Mouse (Mus musculus) CH12.LX (cell line): ENCODE data around the gene Slc43a1. TPM values are rescaled to one million over a fixed set of nuclear protein-coding genes. Genes with fewer than 3 reads are reported as not detected.

Experiments used
- DNase-seq: peaks from one replicate; pipeline ENCODE4 v3.0.0-alpha.2; 2013; ENCODE audit errors: extremely low read depth
- H3K27ac ChIP-seq: 2 replicates; pipeline ENCODE4 v1.5.1; 2012; ENCODE audit warnings: low read depth, mild to moderate bottlenecking, control low read depth, moderate library complexity; ENCODE audit not compliant: insufficient read depth
- H3K27me3 ChIP-seq: replicated peaks from 2 replicates; pipeline ENCODE3; 2012; ENCODE audit warnings: inconsistent platforms
- H3K36me3 ChIP-seq, 2 experiments: replicated peaks in 1 of 2; 2 replicates each; pipeline versions ENCODE3 to v1.6.1; 2012; ENCODE audit warnings: inconsistent platforms in 1 of 2, low read length in 1 of 2, mild to moderate bottlenecking in 1 of 2, mixed read lengths in 1 of 2, moderate library complexity in 1 of 2; ENCODE audit not compliant: control insufficient read depth in 1 of 2, insufficient read depth in 1 of 2
- H3K4me1 ChIP-seq, 2 experiments: 2 replicates each; pipeline ENCODE4 v1.6.1; 2012; ENCODE audit warnings: inconsistent platforms in 1 of 2, moderate library complexity in 1 of 2; ENCODE audit not compliant: insufficient read depth in 2 of 2, control insufficient read depth in 1 of 2
- H3K4me2 ChIP-seq: 2 replicates; pipeline ENCODE4 v1.6.1; 2012; ENCODE audit warnings: low read depth, mild to moderate bottlenecking, control low read depth; ENCODE audit not compliant: poor library complexity, insufficient read depth, severe bottlenecking
- H3K4me3 ChIP-seq, 3 experiments: fragments of 150-350 bp in 1 of 3; sonication (generic) in 1 of 3; replicated peaks in 1 of 3; 2 replicates each; pipeline versions ENCODE3 to v1.5.1; 2011 to 2012; ENCODE audit warnings: low read depth in 2 of 3, low read length in 2 of 3, mild to moderate bottlenecking in 2 of 3, moderate library complexity in 2 of 3, control low read depth in 1 of 3, improper control_type of control experiment in 1 of 3, inconsistent platforms in 1 of 3, mixed read lengths in 1 of 3; ENCODE audit not compliant: poor library complexity in 1 of 3
- H3K79me2 ChIP-seq: replicated peaks from 2 replicates; pipeline ENCODE4 v1.6.1; 2012; ENCODE audit warnings: mild to moderate bottlenecking, moderate library complexity; ENCODE audit not compliant: control insufficient read depth, poor library complexity, insufficient read depth, severe bottlenecking; ENCODE audit errors: extremely low read depth
- H3K9ac ChIP-seq: 2 replicates; pipeline ENCODE4 v1.6.1; 2012; ENCODE audit warnings: low read depth, mild to moderate bottlenecking, control low read depth, moderate library complexity; ENCODE audit not compliant: insufficient read depth
- H3K9me3 ChIP-seq: replicated peaks from 2 replicates; pipeline ENCODE3; 2012; ENCODE audit warnings: low read length, inconsistent platforms, mixed read lengths
- CTCF ChIP-seq, 2 experiments: IDR thresholded peaks in 1 of 2; conservative IDR thresholded peaks in 1 of 2; 2 replicates each; pipeline ENCODE4 v1.5.1; 2011 to 2012; ENCODE audit warnings: low read depth in 2 of 2, low read length in 2 of 2, improper control_type of control experiment in 1 of 2, inconsistent platforms in 1 of 2, mild to moderate bottlenecking in 1 of 2, moderate library complexity in 1 of 2
- EP300 ChIP-seq: IDR thresholded peaks from 2 replicates; pipeline ENCODE4 v1.6.1; 2011; ENCODE audit warnings: low read length, improper control_type of control experiment
- GABPA ChIP-seq: IDR thresholded peaks from 2 replicates; pipeline ENCODE4 v1.6.1; 2012; ENCODE audit warnings: low read depth, low read length, improper control_type of control experiment, inconsistent platforms; ENCODE audit not compliant: insufficient replicate concordance
- JUND ChIP-seq: conservative IDR thresholded peaks from 2 replicates; pipeline ENCODE4 v1.6.1; 2011; ENCODE audit warnings: low read depth, low read length, improper control_type of control experiment
- PAX5 ChIP-seq: IDR thresholded peaks from 2 replicates; pipeline ENCODE4 v1.6.1; 2012; ENCODE audit warnings: low read length, inconsistent platforms, mixed read lengths
- SIN3A ChIP-seq: IDR thresholded peaks from 2 replicates; pipeline ENCODE4 v1.6.1; 2012; ENCODE audit warnings: low read length, improper control_type of control experiment, inconsistent platforms
- SMC3 ChIP-seq: IDR thresholded peaks from 2 replicates; pipeline ENCODE4 v1.6.1; 2011; ENCODE audit warnings: low read depth, low read length, improper control_type of control experiment
- USF2 ChIP-seq: conservative IDR thresholded peaks from 2 replicates; pipeline ENCODE4 v1.6.1; 2011; ENCODE audit warnings: low read depth, low read length, improper control_type of control experiment
- ZNF384 ChIP-seq: IDR thresholded peaks from 2 replicates; pipeline ENCODE4 v1.6.1; 2012; ENCODE audit warnings: low read depth, low read length, improper control_type of control experiment, inconsistent platforms
- dilution Hi-C: fragments of 300-500 bp; cut with MboI; formaldehyde crosslinking; loops from 2 replicates; pipeline ENCODE4 v1.14.3; 2020; ENCODE audit warnings: low sequenced_read_pairs; ENCODE audit not compliant: extremely low pct_unique_long_range_greater_than_20kb, extremely low pct_ligation_motif_present
- in situ Hi-C: fragments of 300-500 bp; cut with MboI; formaldehyde crosslinking; loops from 3 replicates; pipeline ENCODE4 v1.14.3; 2019; ENCODE audit warnings: low sequenced_read_pairs, low pct_ligation_motif_present, low pct_unique_long_range_greater_than_20kb, mixed read lengths
- polyA plus RNA-seq: library from polyadenylated mRNA; unstranded; fragments of >175 nt; gene quantifications from 2 replicates; pipeline ENCODE4 v1.2.1, GENCODE M21; 2012; ENCODE audit warnings: low read depth; ENCODE audit not compliant: insufficient read length
- total RNA-seq, 2 experiments: library from RNA; depleted of rRNA; stranded (reverse); fragments of 300-350 nt in 1 of 2; fragments of >200 nt in 1 of 2; gene quantifications; 2 replicates each; pipeline ENCODE4 v1.2.3; 2012 to 2014

Slc43a1 gene
- total and polyA plus RNA-seq, 3 experiments, result 0.19 to 5.0 (median 0.30) TPM

DNA sequence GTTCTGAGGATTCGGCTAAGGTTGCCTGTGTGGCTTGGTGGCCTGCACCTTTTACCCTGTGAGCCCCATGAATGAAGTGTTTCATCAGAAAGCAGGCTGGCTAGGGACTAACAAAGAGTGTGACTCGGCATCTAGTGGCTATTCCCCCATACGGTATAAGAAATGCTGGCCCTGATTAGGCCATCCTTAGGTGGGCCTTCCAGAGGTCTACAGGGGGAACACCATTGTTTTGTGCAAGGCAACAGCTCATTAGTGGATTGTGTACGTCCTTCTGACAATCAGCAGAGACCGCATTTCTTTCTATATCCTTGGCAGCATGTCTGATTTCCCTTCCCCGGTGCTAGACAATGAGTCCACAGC lies 28.1 kb upstream of the Slc43a1 start:
- dilution Hi-C loops, result no loop called here
- no peak for DNase-seq
- no peak overlapping the region for H3K4me2 ChIP-seq
- H3K4me3 ChIP-seq, result no peak overlapping the region
- H3K27me3 ChIP-seq, result no peaks in the 10 kb centered on the region
- no peak overlapping the region for H3K9ac ChIP-seq
- in situ Hi-C loops, result no loop called here
- no peak overlapping the region for H3K27ac ChIP-seq
- peaks cover 0 to 2% of the 10 kb centered on the region in 2 experiments for H3K36me3 ChIP-seq
- no peaks in the 10 kb centered on the region for H3K4me1 ChIP-seq
- TF ChIP-seq PAX5 (no peak), USF2 (no peak), GABPA (no peak), ZNF384 (no peak)
- TF ChIP-seq, all 38 proteins: peak for 0
- no peaks in the 10 kb centered on the region for H3K79me2 ChIP-seq
- H3K9me3 ChIP-seq, result no peaks in the 10 kb centered on the region

DNA sequence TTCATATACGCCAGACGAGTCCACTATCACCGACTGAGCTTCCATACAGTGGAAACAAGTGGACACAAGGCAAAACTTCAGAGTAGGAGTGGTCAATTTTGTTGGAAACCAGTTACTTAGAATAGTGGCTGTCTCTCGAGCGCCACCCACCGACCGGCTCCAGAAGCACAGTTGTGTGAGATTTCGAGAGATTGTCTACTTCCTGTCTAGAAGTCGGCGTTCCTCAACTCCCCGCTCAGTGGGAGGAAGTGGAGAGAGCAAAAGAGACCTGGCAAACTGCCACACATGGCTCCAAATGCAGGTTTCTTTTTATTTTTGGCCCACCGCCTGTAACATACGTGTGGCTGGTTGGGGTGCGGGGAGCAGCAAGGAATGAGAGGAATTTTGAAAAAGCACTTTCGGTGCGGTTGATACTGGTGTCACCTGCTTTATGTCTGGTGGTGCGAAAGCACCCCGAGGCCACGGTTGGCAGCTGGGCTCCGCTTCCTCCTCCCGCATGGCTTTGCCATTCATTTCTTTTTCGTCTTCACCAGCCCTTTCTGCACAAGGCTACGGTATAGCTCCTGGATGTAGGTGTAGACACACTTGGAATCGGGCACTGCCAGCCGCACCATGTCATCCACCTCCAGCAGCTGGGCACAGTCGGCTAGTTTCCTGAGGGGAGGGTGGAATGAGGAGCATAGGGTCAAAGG lies 27.6 kb upstream of the Slc43a1 start:
- TF ChIP-seq SMC3 (0 out of 2 replicates have a peak, but pooled peaks have one; percentile 13), CTCF (conservative IDR thresholded peaks at IDR 0.05 in 1 of 2, IDR thresholded peaks at IDR 0.05 in 1 of 2; ENCODE audit: low read depth in 2 of 2, low read length in 2 of 2) (peak in 1 of 2 experiments; percentile 39; a peak in 1 of 4 replicates), SIN3A (no peak)
- Histone ChIP-seq H3K4me3 (no peak overlapping the region), H3K36me3 (peaks cover 0 to 2% of the 10 kb centered on the region in 2 experiments), H3K9ac (no peak overlapping the region), H3K79me2 (no peaks in the 10 kb centered on the region), H3K27me3 (peaks cover 3% of the 10 kb centered on the region), H3K4me1 (peaks cover 0 to 3% of the 10 kb centered on the region in 2 experiments; a peak in 1 of 4 replicates), H3K9me3 (no peaks in the 10 kb centered on the region), H3K27ac (no peak overlapping the region), H3K4me2 (no peak overlapping the region)
- dilution Hi-C loops, result no loop called here
- in situ Hi-C loops, result no loop called here
- no peak for DNase-seq

DNA sequence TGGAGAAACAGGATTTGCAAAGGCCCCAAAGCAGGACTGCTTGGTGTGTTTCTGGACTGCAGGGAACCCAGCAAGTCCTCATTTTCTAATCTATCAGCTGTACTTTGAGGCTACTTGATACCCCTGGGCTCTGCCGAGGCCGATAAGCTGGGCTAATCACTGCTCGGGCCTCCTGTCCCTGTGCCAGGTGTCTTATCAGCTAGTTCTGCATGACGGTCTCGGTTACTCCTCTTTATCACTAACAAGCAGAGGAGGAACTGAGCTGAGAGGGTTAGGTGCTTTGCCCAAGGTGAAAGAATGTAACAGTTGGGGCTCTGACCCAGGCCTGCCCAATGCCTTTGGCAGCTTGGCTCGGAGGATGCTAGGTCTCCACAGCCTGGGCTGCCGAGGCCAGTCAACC lies 26.8 kb upstream of the Slc43a1 start:
- Histone ChIP-seq H3K9me3 (no peaks in the 10 kb centered on the region), H3K27me3 (peaks cover 3% of the 10 kb centered on the region), H3K36me3 (peaks cover 0 to 2% of the 10 kb centered on the region in 2 experiments), H3K79me2 (no peaks in the 10 kb centered on the region), H3K27ac (no peak overlapping the region), H3K4me1 (peaks cover 0 to 7% of the 10 kb centered on the region in 2 experiments; a peak in 1 of 4 replicates), H3K4me2 (no peak overlapping the region), H3K9ac (no peak overlapping the region), H3K4me3 (no peak overlapping the region)
- DNase-seq, result no peak
- in situ Hi-C loops, result no loop called here
- TF ChIP-seq JUND (no peak), EP300 (no peak)
- dilution Hi-C loops, result no loop called here
